Mouse (Mus musculus): ENCODE results near the gene Mgll. TPM values are rescaled to one million over a fixed set of nuclear protein-coding genes. Genes with fewer than 3 reads are reported as not detected.

Gene Mgll
- polyA plus RNA-seq, 1 experiment from 2014 or later: 4.4 TPM

- peak; percentile 68 for DNase-seq (ENCODE audit: low spot score)
- Histone ChIP-seq H3K9me3 (ENCODE audit: control insufficient read depth, low read length) (no peaks in the 10 kb centered on the region), H3K27ac (ENCODE audit: low read depth, low read length) (no peak overlapping the region), H3K4me1 (replicated peaks; ENCODE audit: control insufficient read depth, insufficient read depth, low read length) (no peaks in the 10 kb centered on the region), H3K36me3 (ENCODE audit: control insufficient read depth, insufficient read depth, low read length) (no peaks in the 10 kb centered on the region; the same call in 1 of the 2 replicates), H3K4me3 (ENCODE audit: low read depth, low read length) (no peak overlapping the region), H3K4me2 (ENCODE audit: low read depth, low read length, severe bottlenecking) (no peak overlapping the region), H3K9ac (ENCODE audit: low read length) (no peak overlapping the region), H3K27me3 (ENCODE audit: control insufficient read depth, insufficient read depth, low read length) (no peaks in the 10 kb centered on the region)
- no peak for ATAC-seq (replicated peaks; ENCODE audit: low FRiP score)
- WGBS: 15% methylated on average over 5 of the region's 5 CpGs
These were observed 131.4 kb downstream of the Mgll start for GRCm38 (mm10) chr6:88855636-88856035.

DNA sequence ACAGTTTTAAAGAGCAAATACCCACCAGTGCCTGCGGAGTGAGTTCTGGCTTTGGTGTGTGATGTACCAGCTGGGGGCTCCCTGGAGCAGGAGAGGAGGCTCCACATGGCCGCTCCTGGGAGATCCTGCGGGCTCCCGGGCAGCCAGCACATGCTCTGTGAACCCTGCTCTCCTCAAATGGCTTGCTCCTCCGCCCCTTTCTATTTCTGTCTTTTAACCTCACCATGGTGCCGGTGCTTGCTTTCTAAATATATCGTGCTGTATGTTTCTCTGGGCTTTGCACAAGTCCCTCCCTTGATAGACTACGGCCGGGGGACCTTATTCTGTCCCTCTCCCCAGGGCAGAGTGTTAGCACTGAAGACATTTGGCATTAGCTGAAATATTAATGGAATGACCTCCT, 133.0 kb downstream of the Mgll start:
- no peaks in the 10 kb centered on the region for H3K27me3 ChIP-seq (ENCODE audit: control insufficient read depth, insufficient read depth, low read length)
- no peaks in the 10 kb centered on the region; the same call in 1 of the 2 replicates for H3K36me3 ChIP-seq (ENCODE audit: control insufficient read depth, insufficient read depth, low read length)
- H3K27ac ChIP-seq (ENCODE audit: low read depth, low read length): no peak overlapping the region
- H3K9ac ChIP-seq (ENCODE audit: low read length): no peak overlapping the region
- H3K4me1 ChIP-seq (replicated peaks; ENCODE audit: control insufficient read depth, insufficient read depth, low read length): no peaks in the 10 kb centered on the region
- H3K4me2 ChIP-seq (ENCODE audit: low read depth, low read length, severe bottlenecking): no peak overlapping the region
- no peak overlapping the region for H3K4me3 ChIP-seq (ENCODE audit: low read depth, low read length)
- WGBS: 59% methylated on average over 9 of the region's 9 CpGs
- DNase-seq (ENCODE audit: low spot score) (no peak), ATAC-seq (replicated peaks; ENCODE audit: low FRiP score) (no peak)
- H3K9me3 ChIP-seq (ENCODE audit: control insufficient read depth, low read length): no peaks in the 10 kb centered on the region

DNA sequence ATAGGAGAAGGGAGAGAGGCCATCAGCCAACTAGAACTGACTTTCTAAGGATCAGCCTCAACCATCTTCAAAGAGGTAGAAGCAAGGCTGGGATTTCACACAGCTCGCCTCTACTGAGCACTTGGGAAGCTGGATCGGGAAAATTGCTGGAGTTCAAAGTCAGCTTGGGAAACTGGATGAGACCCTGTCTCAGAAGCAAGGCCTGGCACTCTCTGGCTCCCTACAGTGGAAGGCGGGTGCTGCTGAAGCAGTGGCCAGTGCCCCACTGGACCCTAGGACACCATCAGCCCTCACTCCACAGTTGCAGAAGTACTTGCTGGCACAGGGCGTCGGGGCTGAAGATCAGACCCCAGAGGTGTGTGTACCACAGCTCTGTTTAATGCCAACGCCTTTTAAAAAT, 133.6 kb downstream of the Mgll start:
- 83% methylated on average over 6 of the region's 6 CpGs for WGBS
- Histone ChIP-seq H3K27ac (ENCODE audit: low read depth, low read length) (no peak overlapping the region), H3K4me2 (ENCODE audit: low read depth, low read length, severe bottlenecking) (no peak overlapping the region), H3K4me1 (replicated peaks; ENCODE audit: control insufficient read depth, insufficient read depth, low read length) (no peaks in the 10 kb centered on the region), H3K27me3 (ENCODE audit: control insufficient read depth, insufficient read depth, low read length) (no peaks in the 10 kb centered on the region), H3K36me3 (ENCODE audit: control insufficient read depth, insufficient read depth, low read length) (peaks cover 2% of the 10 kb centered on the region; the same call in 1 of the 2 replicates), H3K4me3 (ENCODE audit: low read depth, low read length) (no peak overlapping the region), H3K9me3 (ENCODE audit: control insufficient read depth, low read length) (no peaks in the 10 kb centered on the region), H3K9ac (ENCODE audit: low read length) (no peak overlapping the region)
- DNase-seq (ENCODE audit: low spot score): no peak
- ATAC-seq (replicated peaks; ENCODE audit: low FRiP score): no peak

- 77% methylated on average over 7 of the region's 7 CpGs for WGBS
- DNase-seq (ENCODE audit: low spot score) (no peak), ATAC-seq (replicated peaks; ENCODE audit: low FRiP score) (no peak)
- H3K4me1 ChIP-seq (replicated peaks; ENCODE audit: control insufficient read depth, insufficient read depth, low read length): no peaks in the 10 kb centered on the region
- H3K4me3 ChIP-seq (ENCODE audit: low read depth, low read length): no peak overlapping the region
- no peak overlapping the region for H3K9ac ChIP-seq (ENCODE audit: low read length)
- no peaks in the 10 kb centered on the region for H3K27me3 ChIP-seq (ENCODE audit: control insufficient read depth, insufficient read depth, low read length)
- no peaks in the 10 kb centered on the region for H3K9me3 ChIP-seq (ENCODE audit: control insufficient read depth, low read length)
- H3K27ac ChIP-seq (ENCODE audit: low read depth, low read length): no peak overlapping the region
- peaks cover 6% of the 10 kb centered on the region; the same call in 1 of the 2 replicates for H3K36me3 ChIP-seq (ENCODE audit: control insufficient read depth, insufficient read depth, low read length)
- no peak overlapping the region for H3K4me2 ChIP-seq (ENCODE audit: low read depth, low read length, severe bottlenecking)
These were observed 134.1 kb downstream of the Mgll start for GRCm38 (mm10) chr6:88858341-88858740.

DNA sequence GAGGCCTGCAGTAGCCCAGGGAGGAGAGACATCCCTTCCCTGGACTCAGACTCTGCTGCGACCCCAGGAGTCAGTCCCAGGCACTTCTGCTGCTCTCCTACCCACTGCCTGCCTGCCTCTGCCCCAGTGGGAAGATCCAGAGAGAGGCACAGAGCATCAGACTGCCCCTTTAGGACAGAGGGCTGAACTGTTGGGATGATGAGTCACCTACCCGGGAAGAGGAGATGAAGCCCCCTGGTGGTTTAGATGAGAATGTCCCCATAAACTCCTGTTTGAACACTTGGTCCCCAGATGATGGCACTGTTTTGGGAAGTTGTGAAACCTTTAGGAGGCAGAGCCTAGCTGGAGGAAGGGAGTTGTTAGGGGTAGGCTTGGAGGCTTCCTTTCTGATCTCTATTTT, 136.7 kb downstream of the Mgll start:
- no peak overlapping the region for H3K27ac ChIP-seq (ENCODE audit: low read depth, low read length)
- H3K4me1 ChIP-seq (replicated peaks; ENCODE audit: control insufficient read depth, insufficient read depth, low read length): no peaks in the 10 kb centered on the region
- H3K36me3 ChIP-seq (ENCODE audit: control insufficient read depth, insufficient read depth, low read length): peaks cover 9% of the 10 kb centered on the region; the same call in 1 of the 2 replicates
- H3K4me2 ChIP-seq (ENCODE audit: low read depth, low read length, severe bottlenecking): no peak overlapping the region
- no peak overlapping the region for H3K4me3 ChIP-seq (ENCODE audit: low read depth, low read length)
- ATAC-seq (replicated peaks; ENCODE audit: low FRiP score) (0 out of 2 replicates have a peak, but pooled peaks have one; percentile 36), DNase-seq (ENCODE audit: low spot score) (no peak)
- H3K9me3 ChIP-seq (ENCODE audit: control insufficient read depth, low read length): no peaks in the 10 kb centered on the region
- no peaks in the 10 kb centered on the region for H3K27me3 ChIP-seq (ENCODE audit: control insufficient read depth, insufficient read depth, low read length)
- no peak overlapping the region for H3K9ac ChIP-seq (ENCODE audit: low read length)
- 11% methylated on average over 2 of the region's 2 CpGs for WGBS

- no peak overlapping the region for H3K4me2 ChIP-seq (ENCODE audit: low read depth, low read length, severe bottlenecking)
- no peaks in the 10 kb centered on the region for H3K27me3 ChIP-seq (ENCODE audit: control insufficient read depth, insufficient read depth, low read length)
- H3K4me3 ChIP-seq (ENCODE audit: low read depth, low read length): no peak overlapping the region
- H3K27ac ChIP-seq (ENCODE audit: low read depth, low read length): no peak overlapping the region
- ATAC-seq (replicated peaks; ENCODE audit: low FRiP score) (no peak), DNase-seq (ENCODE audit: low spot score) (no peak)
- 0 out of 2 replicates have a peak, but pooled peaks cover 2% of the 10 kb centered on the region for H3K4me1 ChIP-seq (replicated peaks; ENCODE audit: control insufficient read depth, insufficient read depth, low read length)
- peaks cover 9% of the 10 kb centered on the region; the same call in 1 of the 2 replicates for H3K36me3 ChIP-seq (ENCODE audit: control insufficient read depth, insufficient read depth, low read length)
- H3K9ac ChIP-seq (ENCODE audit: low read length): no peak overlapping the region
- WGBS: 86% methylated on average over 7 of the region's 7 CpGs
- no peaks in the 10 kb centered on the region for H3K9me3 ChIP-seq (ENCODE audit: control insufficient read depth, low read length)
These were observed 141.5 kb downstream of the Mgll start for GRCm38 (mm10) chr6:88865704-88866103.

DNA sequence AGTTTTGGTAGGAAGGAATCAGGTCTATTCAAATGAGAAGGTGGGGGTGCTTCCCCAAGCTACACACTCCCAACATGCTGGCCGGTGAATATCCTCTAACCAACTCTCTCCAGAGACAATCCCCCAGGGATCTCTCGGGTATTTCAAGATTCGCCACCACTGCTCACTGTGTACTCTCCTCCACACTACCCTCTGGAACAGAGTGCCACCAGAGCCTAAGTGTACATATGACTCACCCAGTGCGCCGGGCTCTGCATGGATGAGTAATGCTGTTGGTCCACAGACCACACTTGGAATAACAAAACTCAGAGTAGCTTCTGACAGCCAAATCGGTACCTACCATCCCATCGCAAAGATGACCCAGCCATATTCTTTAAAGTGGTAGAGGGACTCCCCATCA, 145.2 kb downstream of the Mgll start:
- ATAC-seq (replicated peaks; ENCODE audit: low FRiP score) (no peak), DNase-seq (ENCODE audit: low spot score) (no peak)
- Histone ChIP-seq H3K36me3 (ENCODE audit: control insufficient read depth, insufficient read depth, low read length) (no peaks in the 10 kb centered on the region; the same call in 1 of the 2 replicates), H3K4me3 (ENCODE audit: low read depth, low read length) (no peak overlapping the region), H3K27ac (ENCODE audit: low read depth, low read length) (no peak overlapping the region), H3K9ac (ENCODE audit: low read length) (no peak overlapping the region), H3K4me2 (ENCODE audit: low read depth, low read length, severe bottlenecking) (no peak overlapping the region), H3K4me1 (replicated peaks; ENCODE audit: control insufficient read depth, insufficient read depth, low read length) (peaks cover 9% of the 10 kb centered on the region; the same call in 1 of the 2 replicates), H3K27me3 (ENCODE audit: control insufficient read depth, insufficient read depth, low read length) (no peaks in the 10 kb centered on the region; the same call in 1 of the 2 replicates), H3K9me3 (ENCODE audit: control insufficient read depth, low read length) (no peaks in the 10 kb centered on the region)
- 87% methylated on average over 7 of the region's 7 CpGs for whole genome bisulfite sequencing

- Histone ChIP-seq H3K36me3 (ENCODE audit: control insufficient read depth, insufficient read depth, low read length) (no peaks in the 10 kb centered on the region), H3K27ac (ENCODE audit: low read depth, low read length) (no peak overlapping the region), H3K27me3 (ENCODE audit: control insufficient read depth, insufficient read depth, low read length) (peaks cover 2% of the 10 kb centered on the region; the same call in 1 of the 2 replicates), H3K9me3 (ENCODE audit: control insufficient read depth, low read length) (no peaks in the 10 kb centered on the region), H3K4me3 (ENCODE audit: low read depth, low read length) (no peak overlapping the region), H3K4me1 (replicated peaks; ENCODE audit: control insufficient read depth, insufficient read depth, low read length) (peaks cover 9% of the 10 kb centered on the region; the same call in 1 of the 2 replicates), H3K9ac (ENCODE audit: low read length) (no peak overlapping the region), H3K4me2 (ENCODE audit: low read depth, low read length, severe bottlenecking) (no peak overlapping the region)
- ATAC-seq (replicated peaks; ENCODE audit: low FRiP score) (no peak), DNase-seq (ENCODE audit: low spot score) (no peak)
- WGBS: 70% methylated on average over 4 of the region's 4 CpGs
These were observed 146.4 kb downstream of the Mgll start for GRCm38 (mm10) chr6:88870594-88870993.

GRCm38 (mm10) chr6:88871546-88871945, 147.3 kb downstream of the Mgll start:
- no peaks in the 10 kb centered on the region for H3K36me3 ChIP-seq (ENCODE audit: control insufficient read depth, insufficient read depth, low read length)
- peaks cover 9% of the 10 kb centered on the region; the same call in 1 of the 2 replicates for H3K4me1 ChIP-seq (replicated peaks; ENCODE audit: control insufficient read depth, insufficient read depth, low read length)
- no peaks in the 10 kb centered on the region for H3K9me3 ChIP-seq (ENCODE audit: control insufficient read depth, low read length)
- DNase-seq (ENCODE audit: low spot score): no peak
- ATAC-seq (replicated peaks; ENCODE audit: low FRiP score): no peak
- no peak overlapping the region for H3K4me3 ChIP-seq (ENCODE audit: low read depth, low read length)
- WGBS: 53% methylated on average over 8 of the region's 8 CpGs
- peak overlapping the region; percentile 51; the same call in 1 of the 2 replicates for H3K27ac ChIP-seq (ENCODE audit: low read depth, low read length)
- H3K27me3 ChIP-seq (ENCODE audit: control insufficient read depth, insufficient read depth, low read length): peaks cover 2% of the 10 kb centered on the region; the same call in 1 of the 2 replicates
- H3K9ac ChIP-seq (ENCODE audit: low read length): no peak overlapping the region
- no peak overlapping the region for H3K4me2 ChIP-seq (ENCODE audit: low read depth, low read length, severe bottlenecking)
